Mouse (Mus musculus): ENCODE measurements at regions not wholly inside any gene's neighbourhood (a gene's known extent, or its start where the extent isn't known, plus 50 kb on each side); places are given as distances from the start of the nearest gene placed in this dataset.

GRCm38 (mm10) chr5:139651041-139651440 lies 85.1 kb downstream of the Micall2 start:
- Histone ChIP-seq H3K27me3 (ENCODE audit: control insufficient read depth, insufficient read depth, insufficient read length) (peaks cover 49% of the 10 kb centered on the region), H3K36me3 (ENCODE audit: control insufficient read depth, insufficient read depth) (no peaks in the 10 kb centered on the region), H3K4me3 (ENCODE audit: insufficient read depth, poor library complexity, severe bottlenecking) (no peak overlapping the region), H3K79me3 (ENCODE audit: low read depth) (no peaks in the 10 kb centered on the region), H3ac (ENCODE audit: control insufficient read depth, insufficient read length, low read depth) (no peak overlapping the region), H3K79me2 (ENCODE audit: control insufficient read depth, insufficient read depth) (no peaks in the 10 kb centered on the region)
- TF ChIP-seq FOSL1 (IDR thresholded peaks at IDR 0.05; ENCODE audit: insufficient read depth, low read length, poor library complexity, severe bottlenecking) (no peak), MAX (IDR thresholded peaks at IDR 0.05) (no peak), MYOD1 (IDR thresholded peaks at IDR 0.05; ENCODE audit: control insufficient read depth, insufficient read length, low read depth) (no peak), MYOG (IDR thresholded peaks at IDR 0.05; ENCODE audit: control insufficient read depth, extremely low read depth, insufficient read length) (no peak), USF1 (IDR thresholded peaks at IDR 0.05; ENCODE audit: low read depth) (no peak), CTCF (IDR thresholded peaks at IDR 0.05; ENCODE audit: control insufficient read depth, insufficient read depth, insufficient read length) (no peak), CEBPB (IDR thresholded peaks at IDR 0.05; ENCODE audit: low read depth) (no peak)
